Mouse (Mus musculus): ENCODE data around the gene Pnrc1.
"Not testable (repeated sequence)": the region's sequence is repeated elsewhere in the genome, so short reads cannot be mapped to it uniquely, and the experiment has no call there.

The Pnrc1 gene

DNA sequence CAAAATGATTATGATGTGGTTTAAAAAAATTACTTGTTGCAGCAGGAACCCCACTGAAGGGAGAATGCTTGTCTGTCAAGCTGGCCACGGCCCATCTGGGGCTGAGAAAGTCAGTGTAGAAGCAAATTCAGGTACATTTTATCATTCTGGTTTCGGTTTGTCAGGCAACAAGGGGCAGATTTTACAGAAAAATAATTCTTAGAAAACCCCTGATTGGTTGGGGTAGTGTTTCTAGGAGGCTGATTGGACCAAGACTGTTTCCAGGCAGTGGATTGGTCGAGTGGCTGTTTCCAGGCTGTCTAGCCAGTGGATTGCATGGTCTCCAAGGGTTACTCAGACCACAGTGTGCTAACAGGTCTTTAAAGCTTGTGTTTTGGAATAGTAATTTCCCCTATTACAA lies at the start of gene Pnrc1:
Gene Pnrc1 (minus strand): TSS at position 162 of the 400 bp plus-strand sequence.
- no peak for DNase-seq (ENCODE audit: low read depth, low spot score)

- DNase-seq (ENCODE audit: low read depth, low spot score): peak; percentile 78
These were observed 48.0 kb upstream of the Pnrc1 start for GRCm38 (mm10) chr4:33337999-33338398.

GRCm38 (mm10) chr4:33332956-33333455 lies 43.0 kb upstream of the Pnrc1 start:
- no peak for DNase-seq (ENCODE audit: low read depth, low spot score)

- DNase-seq (ENCODE audit: low read depth, low spot score): no peak
These were observed 41.2 kb upstream of the Pnrc1 start for GRCm38 (mm10) chr4:33331147-33331546.

DNA sequence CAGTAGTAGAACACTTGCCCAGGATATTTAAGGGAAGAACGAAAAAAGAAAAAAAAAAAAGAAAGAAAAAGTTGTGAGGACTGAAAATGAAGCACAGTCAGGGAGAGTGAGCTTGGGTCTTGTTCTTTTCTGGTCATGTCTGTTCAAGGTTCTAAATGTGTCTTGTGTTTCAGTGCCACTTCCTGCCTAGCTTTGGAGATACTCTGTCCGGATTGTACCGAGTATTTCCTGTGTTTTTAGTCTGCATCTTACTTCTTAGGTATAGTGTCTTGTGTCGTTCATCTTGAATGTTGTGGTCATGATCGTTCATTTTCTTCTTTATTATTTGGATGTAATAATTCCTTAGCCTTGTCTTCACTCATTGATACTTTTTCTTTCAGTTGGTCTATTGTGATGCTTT lies 25.9 kb upstream of the Pnrc1 start:
- no peak for DNase-seq (ENCODE audit: low read depth, low spot score)

GRCm38 (mm10) chr4:33314150-33314549 lies 24.2 kb upstream of the Pnrc1 start:
- DNase-seq (ENCODE audit: low read depth, low spot score): not testable (repeated sequence)

DNA sequence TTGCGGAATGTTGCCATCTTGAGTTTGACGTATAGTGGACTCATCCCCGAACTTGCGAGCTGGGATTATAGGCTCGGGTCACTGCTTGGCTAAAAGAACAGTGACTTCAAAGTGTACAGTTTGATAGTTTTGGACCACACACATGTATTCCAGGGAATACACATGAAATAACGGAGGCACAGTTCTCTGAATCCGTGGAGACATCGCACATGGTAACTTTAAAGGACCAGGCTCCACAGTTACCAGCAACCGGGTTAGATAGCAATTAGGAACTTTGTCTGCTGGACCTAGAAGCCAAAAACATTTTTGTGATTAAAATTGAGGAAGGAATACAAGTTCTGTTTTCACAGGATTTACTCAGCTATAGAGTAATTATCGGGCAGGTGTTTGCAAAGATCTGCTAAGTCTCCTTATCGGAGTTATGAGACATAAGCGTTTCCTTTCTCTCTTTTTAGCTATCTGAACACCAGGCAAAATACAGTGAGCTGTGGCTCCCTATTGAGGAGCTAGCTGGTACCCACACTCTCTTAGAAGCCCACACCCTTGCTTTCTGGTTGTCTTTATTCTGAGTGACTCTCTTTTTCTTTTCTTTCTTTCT lies 21.0 kb upstream of the Pnrc1 start:
- DNase-seq (ENCODE audit: low read depth, low spot score): peak; percentile 19

DNA sequence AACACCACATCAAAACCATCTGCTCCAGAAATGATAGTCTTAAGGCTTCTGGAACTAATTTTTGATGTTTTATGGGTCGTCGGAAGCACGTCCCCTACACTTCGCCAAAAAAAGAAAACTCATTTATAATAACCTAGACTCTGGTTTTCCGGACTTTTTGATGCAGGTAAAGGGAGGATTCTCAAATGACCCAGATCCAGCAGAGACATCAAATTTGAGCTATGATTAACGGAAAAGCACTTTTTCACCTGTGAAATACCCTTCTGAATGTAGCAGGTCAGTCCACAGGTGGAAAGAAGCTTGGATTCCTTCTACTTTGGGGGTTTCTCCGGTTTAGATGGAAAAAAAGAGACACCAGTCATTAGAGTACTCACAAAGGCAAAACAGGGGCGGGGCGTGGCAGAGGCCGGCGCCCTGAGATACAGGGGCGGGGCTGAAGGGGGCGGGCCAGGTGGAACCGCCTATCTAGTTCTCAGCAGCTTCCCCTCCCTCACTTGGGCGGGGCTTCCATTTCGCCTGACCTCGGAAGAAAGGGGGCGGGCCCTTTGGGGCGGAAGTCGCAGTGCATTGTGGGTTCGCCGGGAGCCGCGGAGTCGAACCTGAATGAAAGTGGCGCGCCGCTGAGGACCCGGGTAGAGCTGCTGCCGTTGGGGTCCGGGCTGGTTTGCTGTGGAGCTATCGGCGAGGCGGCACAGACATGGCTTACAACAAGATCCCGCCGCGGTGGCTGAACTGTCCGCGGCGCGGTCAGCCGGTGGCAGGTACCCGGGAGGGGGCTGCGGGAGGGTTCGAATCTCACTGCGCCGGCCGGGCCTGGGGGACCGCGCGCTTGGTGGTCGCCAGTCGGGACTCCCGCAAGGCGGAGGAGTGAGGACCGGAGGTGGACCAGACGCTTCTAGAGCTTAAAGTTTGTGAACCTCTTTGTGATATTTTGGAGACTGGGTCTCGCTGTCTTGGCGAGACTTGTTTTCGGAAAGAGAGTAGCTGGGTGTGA lies 20.1 kb upstream of the Pnrc1 start, which contains the start of gene Rngtt:
Gene Rngtt (plus strand): TSS at position 548 of the 994 bp plus-strand sequence.
- DNase-seq (ENCODE audit: low read depth, low spot score): peak; percentile 99

GRCm38 (mm10) chr4:33307146-33307545 lies 17.2 kb upstream of the Pnrc1 start:
- DNase-seq (ENCODE audit: low read depth, low spot score): no peak

DNA sequence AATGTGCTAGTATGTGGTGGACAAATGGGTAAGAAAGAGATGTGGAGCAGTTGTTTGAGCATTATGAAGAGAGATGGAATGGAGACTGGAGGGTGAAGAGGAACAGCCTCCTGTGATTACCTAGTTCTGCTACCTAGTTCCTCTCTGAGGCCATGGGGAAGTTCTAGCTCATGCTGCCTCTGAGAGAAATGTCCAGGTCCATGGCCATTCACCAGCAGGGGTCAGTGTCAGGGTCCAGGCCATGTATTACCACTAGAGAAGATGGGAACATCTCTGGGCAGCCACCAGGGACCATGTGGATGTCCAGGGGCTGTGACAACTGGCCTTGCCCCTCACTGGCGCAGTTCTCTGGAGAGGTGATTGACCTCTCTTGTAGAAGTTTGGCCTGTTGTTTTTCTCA lies 13.1 kb upstream of the Pnrc1 start:
- DNase-seq (ENCODE audit: low read depth, low spot score): no peak

DNA sequence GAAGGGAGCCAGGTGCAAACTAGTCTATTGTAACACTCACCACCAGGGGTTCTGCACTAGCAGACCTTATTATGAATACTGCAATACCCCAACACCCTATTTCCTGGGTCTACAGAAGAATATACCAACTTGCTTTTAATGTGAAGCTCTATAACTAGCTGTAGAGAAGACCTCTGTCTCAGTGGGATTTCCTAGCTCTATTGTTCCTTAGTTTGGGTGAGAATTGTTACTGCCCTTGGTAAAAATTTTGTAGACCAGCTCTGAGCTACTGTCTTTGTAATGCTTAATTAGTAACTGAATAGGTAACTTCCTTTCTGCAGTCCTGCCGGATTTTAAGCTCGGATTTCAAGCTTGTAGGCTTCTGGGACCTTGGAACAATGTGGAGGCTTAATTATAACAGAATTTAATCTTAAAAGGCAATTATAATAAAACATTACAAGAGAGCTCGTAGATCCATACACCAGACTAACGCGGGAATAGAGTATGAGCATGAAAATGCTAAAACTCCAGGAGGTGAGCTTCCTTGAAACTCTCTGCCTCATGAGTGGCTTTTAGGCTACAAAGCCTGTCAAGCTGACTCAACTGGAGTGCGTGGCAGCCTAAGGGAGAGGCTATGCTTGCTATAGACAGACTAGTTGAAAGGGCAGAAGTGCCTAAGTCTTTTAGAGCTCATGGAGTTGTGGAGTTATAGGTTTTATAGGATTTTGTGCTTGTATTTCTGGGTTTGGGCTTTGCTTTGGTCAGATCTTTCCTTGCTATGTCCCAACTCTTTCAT lies 11.1 kb upstream of the Pnrc1 start:
- not testable (repeated sequence) for DNase-seq (ENCODE audit: low read depth, low spot score)

GRCm38 (mm10) chr4:33292409-33293370 lies 2.7 kb upstream of the Pnrc1 start:
- peak; percentile 54 for DNase-seq (ENCODE audit: low read depth, low spot score)

DNA sequence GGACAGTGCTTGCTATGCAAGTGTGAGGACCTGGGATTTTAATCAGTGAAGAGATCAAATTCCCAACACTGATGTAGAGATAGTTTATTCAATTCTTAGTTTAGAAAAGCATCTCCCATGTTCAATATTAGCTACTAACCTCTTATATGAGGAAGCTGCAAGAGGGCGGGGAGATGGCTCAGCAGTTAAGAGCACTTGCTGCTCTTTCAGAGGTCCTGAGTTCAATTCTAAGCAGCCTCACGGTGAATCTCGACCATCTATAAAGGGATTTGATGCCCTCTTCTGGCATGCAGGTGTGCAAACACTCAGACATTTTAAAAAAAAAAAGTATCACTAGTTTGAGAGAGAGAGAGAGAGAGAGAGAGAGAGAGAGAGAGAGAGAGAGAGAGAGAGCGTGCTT lies 915 bp upstream of the Pnrc1 start:
- no peak for DNase-seq (ENCODE audit: low read depth, low spot score)

DNA sequence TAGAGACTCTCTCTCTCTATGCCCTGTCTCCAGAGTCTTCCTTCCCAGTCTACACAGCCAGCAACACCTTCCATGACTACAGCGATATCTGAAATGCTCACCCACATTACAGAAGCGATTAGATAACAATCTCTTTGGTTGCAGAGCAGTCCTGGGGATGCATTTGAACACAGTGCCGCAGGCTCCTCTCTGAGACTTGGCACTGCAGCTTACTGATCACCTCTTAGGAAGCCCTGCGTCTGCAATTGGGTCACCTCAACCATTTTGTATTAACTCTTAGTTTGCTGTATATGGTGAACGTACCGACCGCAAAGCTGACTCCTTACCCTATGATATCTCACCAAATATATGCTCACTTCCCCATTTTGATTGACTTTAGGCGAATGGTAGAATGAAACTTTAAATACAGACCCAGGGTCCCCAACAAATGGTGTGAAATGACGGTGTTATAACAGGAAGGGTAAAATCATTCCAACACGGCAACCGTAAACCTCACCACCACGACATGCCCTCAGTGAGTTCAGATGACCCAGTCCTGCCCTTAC lies 785 bp downstream of the Pnrc1 start:
- no peak for DNase-seq (ENCODE audit: low read depth, low spot score)

- no peak for DNase-seq (ENCODE audit: low read depth, low spot score)
These were observed 4.5 kb downstream of the Pnrc1 start for GRCm38 (mm10) chr4:33285448-33285847.

GRCm38 (mm10) chr4:33284083-33284880 lies 5.7 kb downstream of the Pnrc1 start:
- no peak for DNase-seq (ENCODE audit: low read depth, low spot score)

- DNase-seq (ENCODE audit: low read depth, low spot score): no peak
These were observed 7.9 kb downstream of the Pnrc1 start for GRCm38 (mm10) chr4:33281891-33282685.

DNA sequence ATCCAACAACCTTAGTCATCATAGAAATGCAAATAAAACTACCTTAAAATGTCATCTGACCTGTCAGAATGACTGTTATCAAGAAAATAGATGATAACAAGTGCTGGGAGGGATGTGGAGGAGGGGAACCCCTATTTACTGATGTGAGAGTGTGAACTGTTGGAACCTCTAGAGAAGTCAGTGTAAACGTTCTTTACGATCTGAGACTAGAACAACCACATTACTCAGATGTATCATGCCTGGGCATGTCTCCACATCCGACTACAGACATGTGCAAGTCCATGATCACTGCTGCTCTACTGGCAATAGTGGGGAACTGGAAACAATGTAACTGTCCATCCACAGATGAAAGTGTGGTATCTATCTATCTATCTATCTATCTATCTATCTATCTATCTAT lies 16.5 kb downstream of the Pnrc1 start:
- no peak for DNase-seq (ENCODE audit: low read depth, low spot score)

Data from c-Kit-negative CD71-positive TER-119-positive erythroid progenitor cells, embryonic 14.5 days (primary cell).